Mouse (Mus musculus): ENCODE measurements around the gene Mrtfa.

GRCm38 (mm10) chr15:81164560-81165310, 25.8 kb downstream of the Mrtfa start:
- no peak for TF ChIP-seq POLR2A (IDR thresholded peaks at IDR 0.05; ENCODE audit: low read depth, low read length)
- no peak for TF ChIP-seq CTCF (IDR thresholded peaks at IDR 0.05; ENCODE audit: extremely low read depth, insufficient read depth, insufficient read length, insufficient replicate concordance)
